In the genomic region with DNA sequence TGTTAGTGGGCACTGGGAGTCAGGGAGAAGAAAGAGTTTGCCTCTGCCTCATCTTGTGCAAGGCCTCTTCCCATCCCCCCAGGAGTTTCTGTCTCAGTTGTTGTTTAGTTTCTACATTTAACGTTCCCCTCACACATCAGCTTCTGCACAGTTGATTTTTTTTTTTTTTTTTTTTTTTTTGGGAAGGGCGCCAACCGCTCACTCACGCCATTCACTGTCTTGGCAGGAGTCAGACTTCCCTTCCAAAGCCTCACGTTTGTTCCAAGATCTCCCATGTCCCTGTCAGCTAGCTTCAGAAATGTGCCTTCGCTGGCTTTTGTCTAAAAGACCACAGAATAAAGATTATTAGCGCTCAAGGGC, we compare ENCODE assay signal across 8 mouse cellular contexts. TPM values are rescaled to one million over a fixed set of nuclear protein-coding genes. Genes with fewer than 3 reads are reported as not detected.
A peak's percentile ranks its signal among the peaks of the same experiment; 100 is the strongest.
DNase-seq lines count a peak whose midpoint lies in the region; ATAC-seq and TF ChIP-seq lines count a peak whose summit lies in the region.
"Had no signal": no experiment of that assay in that cellular context is flagged by ENCODE, and none has a peak within 500 bp of the region (broad histone marks: within the 10 kb centered on the region; RNA-seq: fewer than 3 reads in every experiment).

No protein-coding gene starts in this region.

- peak overlapping the region; percentile 47; the same call in 1 of the 2 replicates for H3K27ac ChIP-seq in layer of hippocampus, adult 2 months
- H3K27ac ChIP-seq in bone marrow macrophage, adult 2 months (ENCODE audit: insufficient read depth, low read depth, low read length): peak overlapping the region; percentile 34
- peak overlapping the region; percentile 54 for H3K27ac ChIP-seq in hindbrain, embryonic 15.5 days (replicated peaks)
- H3K27ac ChIP-seq in midbrain, embryonic 16.5 days (ENCODE audit: low read length): peak overlapping the region; percentile 47; the same call in 1 of the 2 replicates
- H3K27ac ChIP-seq: limb, embryonic 10.5 days had no signal

- ATAC-seq in hindbrain, embryonic 15.5 days (ENCODE audit: low FRiP score, low read depth): peak; percentile 48
- ATAC-seq in midbrain, embryonic 16.5 days: no peak

- H3K36me3 ChIP-seq in hindbrain, embryonic 15.5 days: no peaks in the 10 kb centered on the region
- H3K36me3 ChIP-seq in midbrain, embryonic 16.5 days (ENCODE audit: control insufficient read depth, insufficient read depth, low read length): no peaks in the 10 kb centered on the region
- H3K36me3 ChIP-seq: limb, embryonic 10.5 days had no signal

- no peak for TF ChIP-seq POLR2A in bone marrow macrophage, adult 2 months (IDR thresholded peaks at IDR 0.05; ENCODE audit: borderline replicate concordance, low read depth, low read length)

- H3K9ac ChIP-seq in hindbrain, embryonic 15.5 days: no peak overlapping the region
- no peak overlapping the region for H3K9ac ChIP-seq in midbrain, embryonic 16.5 days (ENCODE audit: low read depth, low read length)

- H3K9me3 ChIP-seq in hindbrain, embryonic 15.5 days: no peaks in the 10 kb centered on the region
- H3K9me3 ChIP-seq in midbrain, embryonic 16.5 days (replicated peaks; ENCODE audit: control insufficient read depth, low read length, poor library complexity, severe bottlenecking): no peaks in the 10 kb centered on the region
- H3K9me3 ChIP-seq: limb, embryonic 10.5 days had no signal

- DNase-seq in layer of hippocampus, adult 2 months (ENCODE audit: low spot score in 2 of 2): no peak
- no peak for DNase-seq in layer of hippocampus, adult 11-12 months (ENCODE audit: low spot score)
- no peak for DNase-seq in right cerebral cortex, postnatal 4 days
- no peak for DNase-seq in frontal cortex, postnatal 10 days (ENCODE audit: low spot score in 2 of 2)

- TF ChIP-seq CTCF in layer of hippocampus, adult 2 months (conservative IDR thresholded peaks at IDR 0.05): no peak
- no peak for TF ChIP-seq CTCF in bone marrow macrophage, adult 2 months (IDR thresholded peaks at IDR 0.05; ENCODE audit: low read depth, low read length)

- H3K4me3 ChIP-seq in layer of hippocampus, adult 2 months: no peak overlapping the region
- no peak overlapping the region for H3K4me3 ChIP-seq in bone marrow macrophage, adult 2 months (ENCODE audit: insufficient read depth, low read length)
- H3K4me3 ChIP-seq in hindbrain, embryonic 15.5 days: no peak overlapping the region
- H3K4me3 ChIP-seq in midbrain, embryonic 16.5 days (ENCODE audit: low read depth, low read length): no peak overlapping the region
- H3K4me3 ChIP-seq: limb, embryonic 10.5 days had no signal

- peaks cover 20% of the 10 kb centered on the region for H3K4me1 ChIP-seq in bone marrow macrophage, adult 2 months (ENCODE audit: control insufficient read depth, insufficient read depth, low read length)
- H3K4me1 ChIP-seq in hindbrain, embryonic 15.5 days (replicated peaks): peaks cover 24% of the 10 kb centered on the region
- H3K4me1 ChIP-seq in midbrain, embryonic 16.5 days (ENCODE audit: control insufficient read depth, insufficient read depth, low read length): peaks cover 14% of the 10 kb centered on the region

- H3K4me2 ChIP-seq in hindbrain, embryonic 15.5 days: no peak overlapping the region
- H3K4me2 ChIP-seq in midbrain, embryonic 16.5 days (ENCODE audit: low read length): no peak overlapping the region

- 25% methylated on average over 7 of the region's 7 CpGs for WGBS in hindbrain, embryonic 15.5 days
- WGBS in midbrain, embryonic 16.5 days: 18% methylated on average over 7 of the region's 7 CpGs

- no peaks in the 10 kb centered on the region for H3K27me3 ChIP-seq in hindbrain, embryonic 15.5 days
- H3K27me3 ChIP-seq in midbrain, embryonic 16.5 days (ENCODE audit: control insufficient read depth, insufficient read depth, low read depth, low read length): no peaks in the 10 kb centered on the region

RNA-seq across cellular contexts. Expression of gene Wdr66, which starts 25.4 kb away (rescaled TPM):
- 1 to 10 TPM; 4.5 to 5.6 TPM for total RNA-seq in layer of hippocampus, adult 2 months (2021)
- polyA plus RNA-seq in bone marrow macrophage, adult 2 months (2012; ENCODE audit: insufficient read depth, insufficient read length, missing spikeins): 0.32 and 0.79 TPM in 2 replicates
- 0.80 and 1.3 TPM in 2 replicates for polyA plus RNA-seq in hindbrain, embryonic 15.5 days (2015; fragmentation: Nextera tagmentation; extraction: Ambion mirVana)
- 0.94 and 1.7 TPM in 2 replicates for polyA plus RNA-seq in midbrain, embryonic 16.5 days (2015; fragmentation: Nextera tagmentation; extraction: Ambion mirVana)
